Mouse (Mus musculus) bone marrow macrophage, adult 2 months (primary cell): Measurements from ENCODE around the gene Gas2l1.

ENCODE experiments used
- CTCF ChIP-seq: IDR thresholded peaks from 2 replicates; pipeline ENCODE4 v1.5.1; 2012; ENCODE audit warnings: low read depth, mild to moderate bottlenecking, low read length, moderate library complexity
- POLR2A ChIP-seq: IDR thresholded peaks from 2 replicates; pipeline ENCODE4 v1.6.1; 2012; ENCODE audit warnings: mild to moderate bottlenecking, low read depth, low read length, borderline replicate concordance

DNA sequence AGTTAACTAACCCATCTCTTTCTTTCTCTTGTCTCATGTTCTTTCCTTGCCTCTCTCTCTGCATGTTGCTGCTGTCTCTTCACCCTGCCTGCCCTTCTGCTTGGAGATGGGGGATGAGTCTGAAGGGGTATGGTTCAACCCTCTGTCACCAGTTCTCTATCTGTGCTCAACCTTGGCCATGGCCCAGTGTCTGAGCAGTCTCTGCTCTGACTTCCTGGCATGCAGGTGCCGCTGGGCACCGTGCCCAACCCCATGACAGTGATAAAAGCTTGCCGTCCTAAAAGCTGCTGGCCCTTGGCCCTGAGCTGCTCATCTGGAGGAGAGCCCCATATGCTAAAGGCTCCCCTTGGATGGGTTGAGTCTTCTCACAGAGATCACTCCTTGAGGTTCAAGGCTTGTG, 32.0 kb downstream of the Gas2l1 start:
- no peak for TF ChIP-seq CTCF
- TF ChIP-seq POLR2A = no peak
